Mouse (Mus musculus): ENCODE data around the gene Trub1.

GRCm38 (mm10) chr19:57455286-57455960, 2.7 kb downstream of the Trub1 start:
- TF ChIP-seq CTCF (conservative IDR thresholded peaks at IDR 0.05; ENCODE audit: low read length), result no peak
- TF ChIP-seq NANOG (IDR thresholded peaks at IDR 0.05; ENCODE audit: borderline replicate concordance, low read length), result no peak
- TF ChIP-seq POU5F1 (IDR thresholded peaks at IDR 0.05; ENCODE audit: borderline replicate concordance, low read length), result no peak
